Mouse (Mus musculus) lung, postnatal 0 days (tissue): ENCODE data around the gene Wsb1. TPM values are rescaled to one million over a fixed set of nuclear protein-coding genes. Genes with fewer than 3 reads are reported as not detected.

ENCODE experiments used
- ATAC-seq: fragments of 200-750 bp; cut with Nextera tagmentation; 2 replicates; pipeline ENCODE4 v1.8.0; 2017; ENCODE audit warnings: moderate library complexity
- DNase-seq: peaks from one replicate; pipeline ENCODE4 v3.0.0-alpha.2; 2016; ENCODE audit warnings: low spot score
- H3K27ac ChIP-seq: fragments of 300-500 bp; sonication (generic); 2 replicates; pipeline ENCODE4 v1.5.1; 2014; ENCODE audit warnings: antibody characterized with exemption, mild to moderate bottlenecking, low read length, mixed read lengths
- H3K27me3 ChIP-seq: fragments of 300-500 bp; sonication (generic); replicated peaks from 2 replicates; pipeline ENCODE4 v1.6.1; 2014; ENCODE audit warnings: low read length, mixed read lengths; ENCODE audit not compliant: insufficient read depth
- H3K36me3 ChIP-seq: fragments of 300-500 bp; sonication (generic); 2 replicates; pipeline ENCODE4 v1.6.1; 2014; ENCODE audit warnings: low read length, mixed read lengths; ENCODE audit not compliant: insufficient read depth
- H3K4me1 ChIP-seq: fragments of 300-500 bp; sonication (generic); 2 replicates; pipeline ENCODE4 v1.6.1; 2014; ENCODE audit warnings: antibody characterized with exemption, low read depth, low read length, mixed read lengths; ENCODE audit not compliant: insufficient read depth
- H3K4me2 ChIP-seq: fragments of 300-500 bp; sonication (generic); replicated peaks from 2 replicates; pipeline ENCODE4 v1.6.1; 2014; ENCODE audit warnings: low read depth, mild to moderate bottlenecking, low read length, moderate library complexity, mixed read lengths
- H3K4me3 ChIP-seq: fragments of 300-500 bp; sonication (generic); 2 replicates; pipeline ENCODE4 v1.5.1; 2014; ENCODE audit warnings: low read depth, low read length
- H3K9ac ChIP-seq: fragments of 300-500 bp; sonication (generic); replicated peaks from 2 replicates; pipeline ENCODE4 v1.6.1; 2014; ENCODE audit warnings: low read depth, mild to moderate bottlenecking
- H3K9me3 ChIP-seq: fragments of 300-500 bp; sonication (generic); 2 replicates; pipeline ENCODE4 v1.6.1; 2016; ENCODE audit warnings: low read length, mixed read lengths
- CTCF ChIP-seq: IDR thresholded peaks from 2 replicates; pipeline ENCODE4 v1.5.1; 2016; ENCODE audit warnings: antibody characterized with exemption, mild to moderate bottlenecking
- EP300 ChIP-seq: IDR thresholded peaks from 2 replicates; pipeline ENCODE4 v1.6.1; 2016; ENCODE audit warnings: antibody characterized with exemption, mild to moderate bottlenecking, control low read depth
- WGBS: fragments of 180-500 bp; shearing (Covaris S2); extraction: QIAGEN DNeasy Blood & Tissue Kit; methylation state at CpG from one replicate; pipeline ENCODE4 v1.1.7; 2014; 5-methylcytosine and 5-hydroxymethylcytosine counted together
- polyA plus RNA-seq: library from polyadenylated mRNA; unstranded; fragments of >200 nt; fragmentation: Nextera tagmentation; extraction: Ambion mirVana; gene quantifications from 2 replicates; pipeline ENCODE4 v1.2.1, GENCODE M21; 2015

Gene Wsb1
- polyA plus RNA-seq, 1 experiment from 2014 or later: 134 TPM

DNA sequence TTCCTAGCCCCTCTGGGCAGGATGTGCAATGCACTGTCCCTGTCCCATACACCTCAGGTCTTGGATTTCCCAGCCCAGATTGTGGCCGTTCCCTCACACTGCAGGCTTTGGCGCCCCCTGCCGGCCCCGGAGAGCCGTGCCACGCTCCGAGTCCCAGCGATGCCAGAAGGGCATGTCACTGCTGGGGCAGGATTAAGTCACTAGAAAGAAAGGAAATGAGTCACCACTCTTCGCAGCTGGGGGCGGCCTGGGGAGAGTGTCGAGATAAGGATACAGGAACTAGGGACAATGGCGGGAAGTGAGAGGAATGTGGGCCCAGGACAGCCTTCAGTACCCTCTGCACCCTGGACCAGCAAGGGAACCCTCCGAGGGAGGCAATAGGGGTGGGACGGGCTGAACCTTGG, 40.5 kb downstream of the Wsb1 start:
- H3K9me3 ChIP-seq: no peaks in the 10 kb centered on the region
- H3K4me3 ChIP-seq: no peak overlapping the region
- H3K27ac ChIP-seq: peak overlapping the region; percentile 79
- peak; percentile 99 for TF ChIP-seq CTCF
- TF ChIP-seq EP300: peak; percentile 98
- H3K4me1 ChIP-seq: peaks cover 3% of the 10 kb centered on the region; the same call in 1 of the 2 replicates
- WGBS: 5% methylated on average over 14 of the region's 14 CpGs
- H3K9ac ChIP-seq: no peak overlapping the region
- H3K36me3 ChIP-seq: no peaks in the 10 kb centered on the region
- H3K27me3 ChIP-seq: no peaks in the 10 kb centered on the region
- DNase-seq: peak; percentile 97
- H3K4me2 ChIP-seq: 0 out of 2 replicates have a peak overlapping the region, but pooled peaks have one; percentile 11
- peak; percentile 97 for ATAC-seq

DNA sequence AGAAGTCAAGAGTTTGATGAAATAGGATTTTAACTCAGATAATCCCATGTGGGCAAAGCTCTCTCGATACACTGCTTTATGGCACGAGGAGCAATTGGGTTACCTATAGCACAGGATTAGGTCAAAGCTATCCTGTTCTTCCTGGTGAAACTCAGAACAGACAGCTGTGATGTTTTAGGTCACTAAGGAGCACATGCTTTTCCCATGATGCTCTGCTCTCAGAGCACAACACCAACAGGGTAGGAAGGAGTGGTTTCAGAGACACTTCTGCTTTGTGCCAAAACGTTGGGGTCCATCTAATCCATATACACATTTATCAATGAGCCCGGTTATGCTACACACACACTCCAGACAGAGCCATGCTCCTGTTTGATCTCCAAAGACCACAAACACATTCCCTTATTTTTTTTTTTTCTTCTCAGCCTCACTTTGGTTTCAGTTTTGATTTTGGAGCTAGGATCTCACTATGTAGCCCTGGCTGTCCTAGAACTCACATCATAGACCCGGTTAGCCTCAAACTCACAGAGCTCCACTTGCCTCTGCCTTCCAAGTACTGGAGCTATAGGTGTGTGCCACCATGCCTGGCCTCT, 44.5 kb downstream of the Wsb1 start:
- H3K27ac ChIP-seq: no peak overlapping the region
- no peaks in the 10 kb centered on the region for H3K9me3 ChIP-seq
- DNase-seq: no peak
- peaks cover 3% of the 10 kb centered on the region; the same call in 1 of the 2 replicates for H3K4me1 ChIP-seq
- 0 out of 2 replicates have a peak, but pooled peaks cover 4% of the 10 kb centered on the region for H3K27me3 ChIP-seq
- no peak for TF ChIP-seq EP300
- no peak for TF ChIP-seq CTCF
- 75% methylated on average over 5 of the region's 5 CpGs for WGBS
- no peak for ATAC-seq
- H3K4me3 ChIP-seq: no peak overlapping the region
- H3K36me3 ChIP-seq: no peaks in the 10 kb centered on the region
- no peak overlapping the region for H3K4me2 ChIP-seq
- H3K9ac ChIP-seq: no peak overlapping the region

DNA sequence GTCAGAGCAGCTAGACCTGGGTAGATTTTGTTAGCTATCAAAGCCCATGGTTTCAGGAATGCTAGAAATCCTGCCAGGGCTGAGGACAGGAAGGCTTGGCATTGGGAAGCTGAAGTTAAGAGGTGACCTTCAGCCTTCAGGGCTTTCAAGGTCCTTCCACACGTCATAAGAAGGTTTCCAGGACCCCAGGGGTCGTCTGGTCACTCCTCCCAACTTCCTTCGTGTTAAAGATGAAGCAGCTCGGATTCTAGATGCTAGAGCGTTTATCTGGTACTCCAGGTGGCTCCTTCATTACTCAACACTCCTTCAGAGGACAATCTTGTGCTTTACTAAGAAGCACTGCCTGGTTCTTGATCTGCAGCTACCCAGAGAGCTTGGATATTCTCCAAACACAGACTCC, 45.4 kb downstream of the Wsb1 start:
- H3K27ac ChIP-seq: no peak overlapping the region
- no peaks in the 10 kb centered on the region for H3K9me3 ChIP-seq
- H3K4me3 ChIP-seq: no peak overlapping the region
- H3K27me3 ChIP-seq: 0 out of 2 replicates have a peak, but pooled peaks cover 4% of the 10 kb centered on the region
- no peak overlapping the region for H3K9ac ChIP-seq
- no peaks in the 10 kb centered on the region; the same call in 1 of the 2 replicates for H3K4me1 ChIP-seq
- TF ChIP-seq CTCF (no peak), EP300 (no peak)
- 43% methylated on average over 5 of the region's 5 CpGs for WGBS
- no peaks in the 10 kb centered on the region for H3K36me3 ChIP-seq
- H3K4me2 ChIP-seq: no peak overlapping the region
- DNase-seq (no peak), ATAC-seq (no peak)

DNA sequence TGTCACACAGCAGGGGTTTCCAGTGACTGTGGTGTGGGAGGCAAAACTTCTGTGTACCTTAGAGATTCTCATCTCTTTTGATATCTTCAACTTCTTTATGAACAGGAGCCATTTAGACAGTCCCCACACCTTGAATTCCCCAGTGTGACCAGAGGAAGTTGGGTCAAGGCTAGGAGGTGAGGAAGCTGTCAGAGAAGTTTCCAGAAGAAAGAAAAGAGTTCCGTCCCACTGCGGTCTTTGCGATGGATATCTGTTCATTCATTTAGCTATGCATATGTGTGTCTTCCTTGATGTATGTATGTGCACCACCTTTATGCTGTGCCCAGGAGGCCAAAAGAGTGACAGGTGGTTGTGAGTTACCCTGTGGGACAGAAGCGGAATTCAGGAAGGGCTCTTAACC, 46.0 kb downstream of the Wsb1 start:
- H3K9ac ChIP-seq: no peak overlapping the region
- H3K27me3 ChIP-seq: 0 out of 2 replicates have a peak, but pooled peaks cover 4% of the 10 kb centered on the region
- DNase-seq (no peak), ATAC-seq (no peak)
- no peaks in the 10 kb centered on the region for H3K4me1 ChIP-seq
- no peak overlapping the region for H3K4me2 ChIP-seq
- no peak overlapping the region for H3K4me3 ChIP-seq
- no peak overlapping the region for H3K27ac ChIP-seq
- no peaks in the 10 kb centered on the region for H3K9me3 ChIP-seq
- 96% methylated on average over 4 of the region's 4 CpGs for WGBS
- TF ChIP-seq EP300 (no peak), CTCF (no peak)
- H3K36me3 ChIP-seq: no peaks in the 10 kb centered on the region

DNA sequence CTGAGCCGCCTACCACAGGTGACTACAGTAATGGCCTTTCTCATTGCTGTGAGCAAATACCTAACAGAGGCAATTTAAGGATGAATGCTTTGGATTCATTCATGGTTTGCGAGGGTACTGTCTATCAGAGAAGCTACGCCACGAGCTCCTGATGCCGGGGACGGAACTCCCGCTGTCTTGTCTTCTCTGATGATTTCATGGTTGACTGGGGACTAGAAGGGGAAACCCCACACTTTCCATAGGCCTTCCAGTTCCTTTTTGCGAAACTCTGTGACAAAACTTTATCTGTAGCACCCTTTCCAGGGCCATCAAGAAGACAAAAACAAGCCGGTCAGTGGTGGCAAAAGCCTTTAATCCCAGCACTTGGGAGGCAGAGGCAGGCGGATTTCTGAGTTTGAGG, 46.8 kb downstream of the Wsb1 start:
- Histone ChIP-seq H3K4me2 (no peak overlapping the region), H3K9ac (no peak overlapping the region), H3K36me3 (no peaks in the 10 kb centered on the region), H3K9me3 (no peaks in the 10 kb centered on the region), H3K27me3 (0 out of 2 replicates have a peak, but pooled peaks cover 4% of the 10 kb centered on the region), H3K4me1 (no peaks in the 10 kb centered on the region), H3K27ac (no peak overlapping the region), H3K4me3 (no peak overlapping the region)
- DNase-seq (no peak), ATAC-seq (no peak)
- TF ChIP-seq EP300 (no peak), CTCF (no peak)
- 90% methylated on average over 10 of the region's 10 CpGs for WGBS

DNA sequence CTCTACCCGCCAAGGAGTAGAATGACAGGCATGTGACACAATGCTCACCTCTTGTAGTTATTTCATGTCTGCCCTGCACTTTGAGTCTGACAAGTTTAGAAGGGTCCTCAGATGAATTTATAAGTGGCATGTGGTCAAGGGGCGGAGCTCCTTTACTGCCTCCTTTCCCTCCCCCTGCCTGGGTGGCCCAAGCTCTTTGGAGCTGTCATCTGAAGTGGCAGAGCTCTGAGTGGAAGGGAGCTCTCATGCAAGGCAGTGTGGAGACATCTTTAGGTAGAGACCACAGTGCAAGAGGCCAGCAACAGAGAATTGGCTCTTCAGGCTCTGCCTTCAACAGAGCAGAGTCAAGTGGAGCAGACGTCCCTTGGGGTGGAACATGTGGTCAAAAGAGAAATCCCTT, 50.0 kb downstream of the Wsb1 start:
- H3K4me1 ChIP-seq: no peaks in the 10 kb centered on the region

More for the DNA sequence above, 50.0 kb downstream of the Wsb1 start:
- H3K36me3 ChIP-seq: no peaks in the 10 kb centered on the region
- H3K4me3 ChIP-seq: no peak overlapping the region
- H3K27me3 ChIP-seq: 0 out of 2 replicates have a peak, but pooled peaks cover 4% of the 10 kb centered on the region
- no peak overlapping the region for H3K9ac ChIP-seq
- no peak overlapping the region for H3K27ac ChIP-seq
- ATAC-seq (no peak), DNase-seq (peak; percentile 14)
- H3K4me2 ChIP-seq: no peak overlapping the region
- no peak for TF ChIP-seq CTCF
- TF ChIP-seq EP300: no peak
- WGBS: 52% methylated on average over 3 of the region's 3 CpGs
- no peaks in the 10 kb centered on the region for H3K9me3 ChIP-seq
